Mouse (Mus musculus) megakaryocyte, embryonic 14.5 days (primary cell): Measurements from ENCODE around the gene Rad21l. TPM values are rescaled to one million over a fixed set of nuclear protein-coding genes. Genes with fewer than 3 reads are reported as not detected.
A peak's percentile ranks its signal among the peaks of the same experiment; 100 is the strongest.

Experiments
- H3K27me3 ChIP-seq: replicated peaks from 2 replicates; pipeline ENCODE3; 2012; ENCODE audit warnings: inconsistent platforms
- H3K36me3 ChIP-seq: replicated peaks from 2 replicates; pipeline ENCODE3; 2012; ENCODE audit warnings: low read length, inconsistent platforms, mixed read lengths
- H3K4me1 ChIP-seq: 2 replicates; pipeline ENCODE4 v1.6.1; 2012; ENCODE audit warnings: inconsistent platforms
- H3K4me3 ChIP-seq: replicated peaks from 2 replicates; pipeline ENCODE3; 2012; ENCODE audit warnings: moderate library complexity, mild to moderate bottlenecking, inconsistent platforms
- H3K9me3 ChIP-seq: 2 replicates; pipeline ENCODE4 v1.6.1; 2012; ENCODE audit warnings: inconsistent platforms
- FLI1 ChIP-seq: IDR thresholded peaks from 2 replicates; pipeline ENCODE4 v1.6.1; 2012; ENCODE audit warnings: low read length, inconsistent platforms, mixed read lengths
- GATA1 ChIP-seq: IDR thresholded peaks from 3 replicates; pipeline ENCODE4 v1.6.1; 2012; ENCODE audit warnings: mixed read lengths, low read length, inconsistent platforms, borderline replicate concordance
- polyA plus RNA-seq: library from polyadenylated mRNA; stranded (reverse); fragments of >175 nt; gene quantifications from 2 replicates; pipeline ENCODE4 v1.2.3, GENCODE M21; 2012; ENCODE audit warnings: low replicate concordance; ENCODE audit not compliant: insufficient read depth

The Rad21l gene
- polyA plus RNA-seq, 1 experiment: not detected

DNA sequence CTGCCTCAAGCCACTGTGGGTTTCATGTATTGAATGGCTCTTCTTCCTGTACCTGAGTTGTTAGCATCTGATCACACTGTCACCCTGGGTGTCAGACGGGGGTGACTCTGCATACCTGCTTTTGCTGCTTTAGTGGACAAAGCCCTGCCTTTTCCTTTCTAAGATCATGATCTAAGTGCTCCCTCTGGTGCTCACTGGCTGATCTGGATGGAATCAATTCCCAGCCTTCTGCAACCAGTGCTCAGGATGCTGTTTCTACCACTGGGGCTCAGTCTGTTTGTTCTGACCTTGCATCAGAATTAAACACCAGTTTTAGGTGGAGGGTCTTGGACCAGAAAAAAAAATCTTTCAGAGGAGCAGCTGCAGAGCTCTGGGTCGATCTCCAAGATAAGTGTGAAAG is 7.9 kb upstream of the Rad21l start:
- H3K4me1 ChIP-seq: peaks cover 5% of the 10 kb centered on the region; the same call in 1 of the 2 replicates
- H3K9me3 ChIP-seq: 0 out of 2 replicates have a peak, but pooled peaks cover 3% of the 10 kb centered on the region
- no peak overlapping the region for H3K4me3 ChIP-seq
- peaks cover 14% of the 10 kb centered on the region for H3K27me3 ChIP-seq
- no peaks in the 10 kb centered on the region for H3K36me3 ChIP-seq
- TF ChIP-seq GATA1: no peak
- no peak for TF ChIP-seq FLI1

DNA sequence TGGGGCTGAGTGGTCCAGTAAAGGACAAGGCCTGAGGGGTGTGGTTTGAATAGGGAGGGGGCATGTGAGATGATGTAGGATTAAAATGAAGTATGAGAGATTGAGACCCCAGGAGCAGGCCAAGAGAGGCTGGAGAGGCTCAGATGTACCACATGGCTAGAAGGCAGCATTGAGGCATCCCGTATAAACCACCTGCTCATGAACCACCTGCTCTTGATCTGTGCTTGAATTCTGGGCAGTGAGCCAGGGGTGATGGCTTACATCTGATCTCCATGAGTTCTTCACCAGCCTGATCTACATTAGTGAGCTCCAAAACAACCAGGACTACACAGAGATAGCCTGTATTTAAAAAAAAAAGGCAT is 2.6 kb upstream of the Rad21l start:
- Histone ChIP-seq H3K4me3 (no peak overlapping the region), H3K9me3 (peaks cover 6% of the 10 kb centered on the region; the same call in 1 of the 2 replicates), H3K4me1 (peaks cover 4% of the 10 kb centered on the region; the same call in 1 of the 2 replicates), H3K36me3 (no peaks in the 10 kb centered on the region), H3K27me3 (peaks cover 16% of the 10 kb centered on the region)
- no peak for TF ChIP-seq FLI1
- no peak for TF ChIP-seq GATA1

DNA sequence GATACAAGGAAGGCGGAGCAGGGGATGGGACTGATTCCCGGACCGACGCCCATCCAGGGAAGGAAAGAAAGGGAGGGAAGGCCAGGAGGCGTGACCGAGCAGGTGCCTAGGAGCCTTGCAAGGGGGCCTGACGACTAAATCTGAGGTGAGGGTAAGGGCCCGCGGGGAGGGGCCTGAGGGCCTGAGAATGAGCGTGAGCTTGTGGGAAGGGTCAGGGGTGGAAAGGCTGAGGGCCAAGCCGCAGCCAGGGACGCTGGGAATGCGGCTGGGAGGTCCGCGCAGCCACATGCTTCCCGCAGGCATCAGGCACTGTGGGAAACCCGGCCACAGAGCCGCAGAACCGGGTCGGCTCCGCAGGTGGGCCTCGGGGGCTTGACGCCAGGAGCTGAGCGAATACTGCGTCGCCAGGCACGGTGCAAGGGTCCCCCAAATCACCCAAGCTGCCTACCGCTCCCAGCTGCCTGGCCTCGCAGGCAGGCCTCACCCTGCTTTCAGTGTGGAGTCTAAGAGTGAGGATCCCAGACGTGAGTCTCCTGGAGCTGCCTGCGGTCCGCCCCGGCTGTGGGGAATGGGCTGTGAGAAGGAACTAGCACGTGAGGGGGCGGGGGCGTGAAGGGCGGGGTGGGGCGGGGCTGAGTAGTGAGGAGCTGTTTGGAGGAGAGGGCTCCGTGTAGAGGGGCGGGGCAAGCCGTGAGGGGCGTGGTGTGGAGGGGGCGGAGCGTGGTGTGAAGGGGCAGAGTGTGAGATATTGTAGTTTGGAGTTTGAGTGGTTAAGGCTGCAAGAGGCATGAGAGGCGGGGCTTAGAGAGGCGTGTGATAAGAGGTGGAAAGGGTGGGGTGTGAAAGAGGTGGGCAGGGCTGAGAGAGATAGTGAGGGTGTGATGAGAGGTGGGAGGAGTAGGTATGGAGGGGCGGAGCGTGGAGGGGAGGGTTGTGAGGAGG is 2.0 kb upstream of the Rad21l start:
- no peak overlapping the region for H3K4me3 ChIP-seq
- no peaks in the 10 kb centered on the region for H3K36me3 ChIP-seq
- H3K4me1 ChIP-seq: peaks cover 4% of the 10 kb centered on the region; the same call in 1 of the 2 replicates
- peaks cover 6% of the 10 kb centered on the region; the same call in 1 of the 2 replicates for H3K9me3 ChIP-seq
- peaks cover 16% of the 10 kb centered on the region for H3K27me3 ChIP-seq
- TF ChIP-seq FLI1: no peak
- TF ChIP-seq GATA1: no peak

DNA sequence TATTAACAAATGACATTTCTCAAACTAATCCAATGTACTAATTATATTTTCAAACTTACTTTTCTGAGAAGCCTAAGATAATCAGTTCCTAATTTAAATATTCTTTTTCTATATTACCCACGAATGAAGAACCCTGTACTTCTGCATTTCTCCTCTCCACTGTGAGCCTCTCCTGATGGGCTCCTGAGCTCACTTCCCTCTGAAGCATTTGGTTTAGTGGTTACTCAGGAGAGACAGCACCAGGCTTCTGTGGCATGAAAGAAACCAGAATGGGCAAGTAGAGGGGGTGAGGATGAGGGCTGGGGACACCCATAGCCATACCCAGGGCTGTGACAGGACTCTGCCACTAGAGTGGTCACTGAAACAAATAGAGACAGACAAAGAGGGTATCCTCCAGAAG is 16.3 kb downstream of the Rad21l start:
- TF ChIP-seq FLI1 (no peak), GATA1 (no peak)
- no peak overlapping the region for H3K4me3 ChIP-seq
- H3K4me1 ChIP-seq: no peaks in the 10 kb centered on the region
- H3K9me3 ChIP-seq: no peaks in the 10 kb centered on the region
- no peaks in the 10 kb centered on the region for H3K36me3 ChIP-seq
- H3K27me3 ChIP-seq: peaks cover 1% of the 10 kb centered on the region

DNA sequence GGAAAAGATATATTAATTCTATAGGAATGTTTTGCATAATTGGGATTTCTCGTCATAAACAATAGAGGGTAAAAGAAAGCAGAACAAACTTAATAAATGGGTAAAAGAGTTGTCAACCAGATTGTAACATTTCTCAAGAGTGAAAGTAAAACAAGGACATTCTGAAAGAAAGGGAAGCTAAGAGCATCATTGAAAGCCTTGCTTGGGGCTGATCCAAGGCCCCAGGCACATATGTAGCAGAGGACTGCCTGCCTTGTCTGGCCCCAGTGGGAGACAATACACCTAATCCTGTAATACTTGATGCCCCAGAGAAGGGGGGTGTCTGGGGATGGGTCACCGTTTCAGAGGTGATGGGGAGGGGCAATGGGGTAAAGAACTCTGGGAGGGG is 32.3 kb downstream of the Rad21l start:
- H3K4me1 ChIP-seq: peaks cover 14% of the 10 kb centered on the region
- H3K9me3 ChIP-seq: 0 out of 2 replicates have a peak, but pooled peaks cover 3% of the 10 kb centered on the region
- no peak overlapping the region for H3K4me3 ChIP-seq
- no peaks in the 10 kb centered on the region for H3K36me3 ChIP-seq
- TF ChIP-seq FLI1 (no peak), GATA1 (no peak)
- H3K27me3 ChIP-seq: peaks cover 35% of the 10 kb centered on the region

DNA sequence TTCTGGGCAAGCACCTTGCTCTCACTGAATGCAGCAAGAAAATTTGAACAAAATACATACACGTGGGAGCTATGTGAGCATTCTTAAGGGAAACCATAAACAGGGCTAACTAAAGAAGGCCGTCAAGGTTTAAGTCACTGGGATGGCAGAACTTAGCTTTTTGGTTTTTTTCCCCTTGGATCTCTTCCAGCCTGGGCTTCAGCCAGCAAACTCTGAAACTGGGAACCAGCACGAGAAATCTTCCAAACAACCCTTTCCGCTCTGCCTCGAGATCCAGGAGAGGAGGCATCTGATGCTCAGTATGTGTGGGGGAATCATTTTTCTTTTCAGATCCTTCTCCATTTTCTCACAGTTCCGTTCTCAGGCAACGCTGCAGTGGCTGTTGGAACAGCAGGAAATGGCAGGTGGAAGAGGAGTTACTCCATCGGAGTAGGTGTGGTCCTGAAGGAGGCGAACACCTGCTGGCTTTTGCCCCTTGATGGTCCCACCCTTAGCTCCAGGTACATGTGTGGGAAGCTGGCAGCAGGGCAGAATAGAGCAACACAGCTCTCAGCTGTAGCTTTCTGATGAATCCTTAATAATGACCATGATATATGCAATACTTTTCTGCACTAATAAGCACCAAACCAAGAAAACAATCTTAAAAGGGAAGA is 32.8 kb downstream of the Rad21l start:
- Histone ChIP-seq H3K36me3 (no peaks in the 10 kb centered on the region), H3K27me3 (peaks cover 40% of the 10 kb centered on the region), H3K4me1 (peaks cover 14% of the 10 kb centered on the region), H3K4me3 (no peak overlapping the region), H3K9me3 (0 out of 2 replicates have a peak, but pooled peaks cover 3% of the 10 kb centered on the region)
- TF ChIP-seq GATA1: no peak
- no peak for TF ChIP-seq FLI1

DNA sequence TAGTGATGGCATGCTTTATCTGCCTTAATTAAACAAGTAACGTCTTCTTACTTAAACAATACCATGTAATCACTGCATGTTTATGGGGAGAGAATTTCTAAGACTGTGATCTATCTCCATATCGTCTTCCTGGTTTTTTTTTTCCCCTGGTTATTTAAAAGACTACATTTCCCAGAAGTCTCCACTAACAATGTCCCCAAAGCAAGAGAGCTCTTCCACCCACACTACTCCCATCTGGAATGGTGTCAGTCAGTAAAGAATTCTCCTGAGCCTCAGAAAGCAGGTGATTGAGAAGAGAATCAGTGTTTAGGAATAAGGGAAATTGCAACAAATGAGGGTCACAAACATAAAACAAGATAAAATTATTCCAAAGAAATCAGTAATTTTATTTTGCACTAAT is 33.4 kb downstream of the Rad21l start:
- Histone ChIP-seq H3K4me1 (peaks cover 14% of the 10 kb centered on the region), H3K9me3 (0 out of 2 replicates have a peak, but pooled peaks cover 3% of the 10 kb centered on the region), H3K27me3 (peaks cover 46% of the 10 kb centered on the region), H3K36me3 (no peaks in the 10 kb centered on the region), H3K4me3 (no peak overlapping the region)
- TF ChIP-seq FLI1: no peak
- TF ChIP-seq GATA1: no peak

DNA sequence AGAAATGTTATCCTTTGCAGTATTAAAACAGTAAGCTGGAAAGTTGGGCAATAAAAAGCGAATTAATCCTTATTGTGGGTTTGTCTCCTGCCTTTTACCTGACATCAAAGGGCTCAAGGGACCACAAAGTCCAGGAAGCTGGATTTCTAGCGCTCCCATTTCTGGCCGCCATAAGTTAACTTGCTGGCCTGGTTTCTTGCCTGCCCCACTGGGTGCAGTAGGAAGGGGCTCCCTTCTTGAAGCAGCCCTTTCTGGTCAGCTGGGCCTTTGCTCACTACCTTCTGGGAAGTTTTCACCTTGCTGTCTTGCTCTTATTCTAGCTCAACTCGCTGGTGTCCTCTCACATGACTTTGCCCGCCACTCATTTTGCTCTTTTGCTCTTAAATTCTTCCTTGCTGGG is 35.4 kb downstream of the Rad21l start:
- TF ChIP-seq GATA1 (no peak), FLI1 (no peak)
- peaks cover 14% of the 10 kb centered on the region for H3K4me1 ChIP-seq
- H3K27me3 ChIP-seq: peaks cover 63% of the 10 kb centered on the region
- 0 out of 2 replicates have a peak, but pooled peaks cover 3% of the 10 kb centered on the region for H3K9me3 ChIP-seq
- no peaks in the 10 kb centered on the region for H3K36me3 ChIP-seq
- no peak overlapping the region for H3K4me3 ChIP-seq

DNA sequence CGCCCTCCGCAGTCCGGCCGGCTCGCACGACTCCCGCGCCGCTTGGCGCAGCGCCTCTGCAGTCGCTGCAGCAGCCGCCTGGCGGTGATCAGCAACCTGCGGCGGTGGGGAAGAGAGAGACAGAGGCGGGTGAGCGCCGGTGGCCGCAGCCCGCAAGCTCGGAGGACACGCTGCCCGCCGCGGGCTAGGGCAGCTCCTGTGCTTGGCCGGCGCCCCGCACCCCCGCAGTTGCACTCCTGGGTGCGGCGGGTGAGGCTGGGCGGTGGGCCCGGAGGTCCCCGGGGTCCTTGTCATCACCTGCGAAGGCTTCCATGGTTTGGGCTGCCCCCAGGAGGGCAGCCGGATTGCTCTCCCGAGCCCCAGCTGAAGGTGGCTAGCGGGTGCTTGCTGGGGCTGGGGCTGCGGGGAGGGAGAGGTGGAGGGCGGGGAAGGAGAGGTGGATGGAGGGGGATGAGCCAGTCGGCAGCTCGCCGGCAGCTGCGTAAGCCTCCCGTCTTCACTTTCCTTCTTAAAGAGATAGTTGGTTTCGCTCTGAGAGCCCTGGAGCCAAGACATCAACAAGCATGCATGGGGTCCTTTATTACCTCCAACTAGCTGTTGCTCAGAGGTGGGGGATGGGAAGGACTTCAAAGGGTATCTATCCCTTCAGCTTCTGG is 36.0 kb downstream of the Rad21l start, which contains the start of gene Snph:
Gene Snph, minus strand, starts transcription at position 435 of the 656 bp plus-strand sequence.
- H3K9me3 ChIP-seq: 0 out of 2 replicates have a peak, but pooled peaks cover 3% of the 10 kb centered on the region
- no peak for TF ChIP-seq FLI1
- peak within 1 kb of the TSS; percentile 87 for H3K4me3 ChIP-seq
- peaks cover 67% of the 10 kb centered on the region for H3K27me3 ChIP-seq
- peaks cover 14% of the 10 kb centered on the region for H3K4me1 ChIP-seq
- no peaks in the 10 kb centered on the region for H3K36me3 ChIP-seq
